Mouse (Mus musculus): Measurements from ENCODE around the gene Ppp3ca.

DNA sequence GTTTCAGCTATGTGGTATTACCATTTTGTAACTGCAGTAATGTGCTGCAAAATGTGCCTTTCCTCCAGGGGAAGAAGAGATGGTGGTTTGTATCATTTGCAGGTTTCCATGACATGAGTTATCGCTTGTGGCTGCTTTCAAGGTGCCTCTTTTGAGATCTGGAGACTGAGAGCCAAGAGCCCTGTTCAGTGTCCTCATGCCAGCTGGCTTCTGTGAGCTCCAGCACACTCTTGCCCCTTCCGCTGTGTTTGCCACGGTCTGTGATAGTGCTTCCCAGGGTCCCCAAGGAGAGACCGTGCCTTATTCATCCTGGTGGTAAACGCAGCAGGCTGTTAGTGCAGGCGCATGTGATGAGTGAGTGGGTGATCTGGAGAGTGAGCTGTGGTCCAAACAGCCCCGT is 247.2 kb downstream of the Ppp3ca start:
- TF ChIP-seq CTCF (IDR thresholded peaks at IDR 0.05; ENCODE audit: low read depth) = no peak
- no peak for TF ChIP-seq EP300 (IDR thresholded peaks at IDR 0.05; ENCODE audit: low read depth)

All from liver, embryonic 14.5 days (tissue).